Mouse (Mus musculus) hindbrain, postnatal 0 days (tissue): ENCODE measurements around the gene Gm11562. TPM values are rescaled to one million over a fixed set of nuclear protein-coding genes. Genes with fewer than 3 reads are reported as not detected.

Source experiments
- ATAC-seq: fragments of 200-750 bp; cut with Nextera tagmentation; 2 replicates; pipeline ENCODE4 v1.8.0; 2017; ENCODE audit warnings: mild to moderate bottlenecking, moderate TSS enrichment, moderate library complexity
- DNase-seq: peaks from one replicate; pipeline ENCODE4 v3.0.0-alpha.2; 2015; ENCODE audit warnings: low spot score
- H3K27ac ChIP-seq: fragments of 300-500 bp; sonication (generic); 2 replicates; pipeline ENCODE4 v1.5.1; 2014; ENCODE audit warnings: mild to moderate bottlenecking
- H3K27me3 ChIP-seq: fragments of 300-500 bp; sonication (generic); 2 replicates; pipeline ENCODE4 v1.6.1; 2014; ENCODE audit warnings: low read length, mixed read lengths; ENCODE audit not compliant: insufficient read depth
- H3K36me3 ChIP-seq: fragments of 300-500 bp; sonication (generic); 2 replicates; pipeline ENCODE4 v1.6.1; 2014; ENCODE audit warnings: low read length, mixed read lengths; ENCODE audit not compliant: insufficient read depth
- H3K4me1 ChIP-seq: fragments of 300-500 bp; sonication (generic); 2 replicates; pipeline ENCODE4 v1.6.1; 2014; ENCODE audit warnings: antibody characterized with exemption, low read length, mixed read lengths; ENCODE audit not compliant: insufficient read depth
- H3K4me2 ChIP-seq: fragments of 300-500 bp; sonication (generic); 2 replicates; pipeline ENCODE4 v1.6.1; 2014; ENCODE audit warnings: low read depth, mild to moderate bottlenecking, low read length, moderate library complexity, mixed read lengths
- H3K4me3 ChIP-seq: fragments of 300-500 bp; sonication (generic); 2 replicates; pipeline ENCODE4 v1.5.1; 2014; ENCODE audit warnings: low read length
- H3K9ac ChIP-seq: fragments of 300-500 bp; sonication (generic); replicated peaks from 2 replicates; pipeline ENCODE4 v1.6.1; 2014; ENCODE audit warnings: mild to moderate bottlenecking, low read length, moderate library complexity, mixed read lengths
- H3K9me3 ChIP-seq: fragments of 300-500 bp; sonication (generic); 2 replicates; pipeline ENCODE4 v1.6.1; 2016; ENCODE audit warnings: low read length, mixed read lengths
- CTCF ChIP-seq: IDR thresholded peaks from 2 replicates; pipeline ENCODE4 v1.5.1; 2016; ENCODE audit warnings: antibody characterized with exemption, control low read depth, low read depth
- whole genome bisulfite sequencing: fragments of 180-500 bp; shearing (Covaris S2); extraction: QIAGEN DNeasy Blood & Tissue Kit; methylation state at CpG from one replicate; pipeline ENCODE4 v1.1.7; 2014; 5-methylcytosine and 5-hydroxymethylcytosine counted together
- polyA plus RNA-seq: library from polyadenylated mRNA; unstranded; fragments of >200 nt; fragmentation: Nextera tagmentation; extraction: Ambion mirVana; gene quantifications from 2 replicates; pipeline ENCODE4 v1.2.1, GENCODE M21; 2015
- total RNA-seq: library from RNA; depleted of rRNA; stranded (reverse); fragments of >200 nt; gene quantifications from 2 replicates; pipeline ENCODE4 v1.2.3, GENCODE M21; 2014; rRNA removed

Gene Gm11562
- total and polyA plus RNA-seq, 2 experiments from 2014 or later, result not detected

- ATAC-seq (no peak), DNase-seq (no peak)
- no peak for TF ChIP-seq CTCF
- Histone ChIP-seq H3K4me2 (no peak overlapping the region), H3K9ac (no peak overlapping the region), H3K36me3 (no peaks in the 10 kb centered on the region), H3K9me3 (no peaks in the 10 kb centered on the region), H3K27me3 (no peaks in the 10 kb centered on the region), H3K4me3 (no peak overlapping the region), H3K27ac (no peak overlapping the region), H3K4me1 (no peaks in the 10 kb centered on the region)
- WGBS, result 30% methylated on average over 4 of the region's 4 CpGs
These were observed 47.1 kb downstream of the Gm11562 start for GRCm38 (mm10) chr11:99573164-99573563.

Other genes starting within 250 kb of the Gm11562 start
Only the 30 nearest of the 38 such genes appear.
- 0.18 TPM in 1 of 2 replicates, not detected in the other for gene Krt20, start 182.3 kb downstream of the Gm11562 start, total RNA-seq
- gene Krt20, start 182.3 kb downstream of the Gm11562 start, polyA plus RNA-seq, result 0.11 and 0.24 TPM in 2 replicates
- gene Krt23, start 127.3 kb downstream of the Gm11562 start, total RNA-seq, result not detected in 2 replicates
- 0.40 and 0.41 TPM in 2 replicates for gene Krt23, start 127.3 kb downstream of the Gm11562 start, polyA plus RNA-seq
- gene Krt39, start 99.1 kb downstream of the Gm11562 start, total RNA-seq, result not detected in 2 replicates
- not detected in 2 replicates for gene Krt39, start 99.1 kb downstream of the Gm11562 start, polyA plus RNA-seq
- not detected in 2 replicates for gene Krt40, start 77.3 kb downstream of the Gm11562 start, total RNA-seq
- gene Krt40, start 77.3 kb downstream of the Gm11562 start, polyA plus RNA-seq, result not detected in 2 replicates
- gene Krtap3-3, start 69.6 kb downstream of the Gm11562 start, total RNA-seq, result not detected in 2 replicates
- not detected in 2 replicates for gene Krtap3-3, start 69.6 kb downstream of the Gm11562 start, polyA plus RNA-seq
- not detected in 2 replicates for gene Krtap3-2, start 63.6 kb downstream of the Gm11562 start, total RNA-seq
- gene Krtap3-2, start 63.6 kb downstream of the Gm11562 start, polyA plus RNA-seq, result not detected in 2 replicates
- gene Gm11939, start 61.0 kb downstream of the Gm11562 start, total RNA-seq, result not detected in 2 replicates
- gene Gm11939, start 61.0 kb downstream of the Gm11562 start, polyA plus RNA-seq, result not detected in 2 replicates
- gene Krtap3-1, start 53.8 kb downstream of the Gm11562 start, total RNA-seq, result not detected in 2 replicates
- not detected in 2 replicates for gene Krtap3-1, start 53.8 kb downstream of the Gm11562 start, polyA plus RNA-seq
- not detected in 2 replicates for gene Krtap1-5, start 39.4 kb downstream of the Gm11562 start, total RNA-seq
- not detected in 2 replicates for gene Krtap1-5, start 39.4 kb downstream of the Gm11562 start, polyA plus RNA-seq
- gene Krtap1-4, start 36.8 kb downstream of the Gm11562 start, total RNA-seq, result not detected in 2 replicates
- gene Krtap1-4, start 36.8 kb downstream of the Gm11562 start, polyA plus RNA-seq, result not detected in 2 replicates
- gene Krtap1-3, start 29.1 kb downstream of the Gm11562 start, total RNA-seq, result not detected in 2 replicates
- not detected in 2 replicates for gene Krtap1-3, start 29.1 kb downstream of the Gm11562 start, polyA plus RNA-seq
- not detected in 2 replicates for gene Krtap9-3, start 22.3 kb downstream of the Gm11562 start, total RNA-seq
- not detected in 2 replicates for gene Krtap9-3, start 22.3 kb downstream of the Gm11562 start, polyA plus RNA-seq
- not detected in 2 replicates for gene Gm11938, start 17.1 kb downstream of the Gm11562 start, total RNA-seq
- gene Gm11938, start 17.1 kb downstream of the Gm11562 start, polyA plus RNA-seq, result not detected in 2 replicates
- gene Gm11937, start 10.2 kb downstream of the Gm11562 start, total RNA-seq, result not detected in 2 replicates
- not detected in 2 replicates for gene Gm11937, start 10.2 kb downstream of the Gm11562 start, polyA plus RNA-seq
- 2.8 TPM in 1 of 2 replicates, not detected in the other for gene Krtap2-4, start 5.6 kb downstream of the Gm11562 start, total RNA-seq
- gene Krtap2-4, start 5.6 kb downstream of the Gm11562 start, polyA plus RNA-seq, result not detected in 2 replicates
- gene Krtap4-1, start 7.8 kb upstream of the Gm11562 start, total RNA-seq, result not detected in 2 replicates
- gene Krtap4-1, start 7.8 kb upstream of the Gm11562 start, polyA plus RNA-seq, result not detected in 2 replicates
- gene Krtap4-2, start 14.6 kb upstream of the Gm11562 start, total RNA-seq, result not detected in 2 replicates
- not detected in 2 replicates for gene Krtap4-2, start 14.6 kb upstream of the Gm11562 start, polyA plus RNA-seq
- gene Krtap4-7, start 23.7 kb upstream of the Gm11562 start, total RNA-seq, result not detected in 2 replicates
- not detected in 2 replicates for gene Krtap4-7, start 23.7 kb upstream of the Gm11562 start, polyA plus RNA-seq
- gene Gm11555, start 29.8 kb upstream of the Gm11562 start, total RNA-seq, result not detected in 2 replicates
- gene Gm11555, start 29.8 kb upstream of the Gm11562 start, polyA plus RNA-seq, result not detected in 2 replicates
- gene Gm11563, start 38.5 kb upstream of the Gm11562 start, total RNA-seq, result not detected in 2 replicates
- not detected in 2 replicates for gene Gm11563, start 38.5 kb upstream of the Gm11562 start, polyA plus RNA-seq
- gene Krtap4-6, start 45.5 kb upstream of the Gm11562 start, total RNA-seq, result not detected in 2 replicates
- gene Krtap4-6, start 45.5 kb upstream of the Gm11562 start, polyA plus RNA-seq, result not detected in 2 replicates
- gene Gm14190, start 70.3 kb upstream of the Gm11562 start, total RNA-seq, result not detected in 2 replicates
- not detected in 2 replicates for gene Gm14190, start 70.3 kb upstream of the Gm11562 start, polyA plus RNA-seq
- not detected in 2 replicates for gene Gm14180, start 113.9 kb upstream of the Gm11562 start, total RNA-seq
- not detected in 2 replicates for gene Gm14180, start 113.9 kb upstream of the Gm11562 start, polyA plus RNA-seq
- not detected in 2 replicates for gene Gm11595, start 152.5 kb upstream of the Gm11562 start, total RNA-seq
- not detected in 2 replicates for gene Gm11595, start 152.5 kb upstream of the Gm11562 start, polyA plus RNA-seq
- gene Krtap4-8, start 160.3 kb upstream of the Gm11562 start, total RNA-seq, result not detected in 2 replicates
- gene Krtap4-8, start 160.3 kb upstream of the Gm11562 start, polyA plus RNA-seq, result not detected in 2 replicates
- not detected in 2 replicates for gene Krtap4-9, start 164.8 kb upstream of the Gm11562 start, total RNA-seq
- gene Krtap4-9, start 164.8 kb upstream of the Gm11562 start, polyA plus RNA-seq, result not detected in 2 replicates
- not detected in 2 replicates for gene Gm11596, start 173.0 kb upstream of the Gm11562 start, total RNA-seq
- gene Gm11596, start 173.0 kb upstream of the Gm11562 start, polyA plus RNA-seq, result not detected in 2 replicates
- not detected in 2 replicates for gene Gm11569, start 178.5 kb upstream of the Gm11562 start, total RNA-seq
- gene Gm11569, start 178.5 kb upstream of the Gm11562 start, polyA plus RNA-seq, result not detected in 2 replicates
- gene Gm11554, start 184.0 kb upstream of the Gm11562 start, total RNA-seq, result not detected in 2 replicates
- gene Gm11554, start 184.0 kb upstream of the Gm11562 start, polyA plus RNA-seq, result not detected in 2 replicates
- gene Krtap4-13, start 189.5 kb upstream of the Gm11562 start, total RNA-seq, result not detected in 2 replicates
- gene Krtap4-13, start 189.5 kb upstream of the Gm11562 start, polyA plus RNA-seq, result not detected in 2 replicates